In genomic region chr1:194816913-194817312, GRCm38 (mm10) we compare ENCODE assay signal across 8 mouse cellular contexts.
DNase-seq lines count a peak whose midpoint lies in the region; ATAC-seq and TF ChIP-seq lines count a peak whose summit lies in the region.

No protein-coding gene starts in this region.

- no peak overlapping the region for H3K27ac ChIP-seq in left cerebral cortex, adult 2 months

- intact Hi-C loops in left cerebral cortex, adult 2 months (cut with DNase I) = loop anchor here (5.0 kb wide), 3 partner anchors 55 to 1115 kb away; partner anchors contain the start of gene Plxna2

- peak; percentile 65 to 91 for DNase-seq in adrenal gland, adult (ENCODE audit: inconsistent age in 2 of 2, low spot score in 1 of 2)
- DNase-seq in gastrocnemius, adult 8-10 months (ENCODE audit: low spot score in 2 of 2) = peak; percentile 60
- peak; percentile 50 for DNase-seq in hindlimb bud, embryonic 11.5 days (ENCODE audit: extremely low spot score, low read depth, low spot score)
- peak; percentile 65 to 77 for DNase-seq in left cerebral cortex, adult 2 months (ENCODE audit: extremely low spot score in 1 of 2, low spot score in 2 of 2)
- DNase-seq in right cerebral cortex, postnatal 4 days = peak; percentile 71

- ATAC-seq in common myeloid progenitor, adult 5-6 weeks (replicated peaks; ENCODE audit: low read depth, poor library complexity, severe bottlenecking) = peak; percentile 86
- peak; percentile 72 for ATAC-seq in megakaryocyte, adult 5-6 weeks (ENCODE audit: poor library complexity, severe bottlenecking)
- ATAC-seq in monocyte, adult 5-6 weeks (replicated peaks; ENCODE audit: insufficient number of reproducible peaks, low FRiP score, low TSS enrichment, poor library complexity, severe bottlenecking) = no peak

- H3K4me3 ChIP-seq in left cerebral cortex, adult 2 months = no peak overlapping the region

- peak; percentile 90 for TF ChIP-seq CTCF in left cerebral cortex, adult 2 months (IDR thresholded peaks at IDR 0.05)
